Mouse (Mus musculus) Muller cell, postnatal 12 days (primary cell): ENCODE measurements around the gene Dgkz.

ENCODE experiments used
- DNase-seq: peaks from one replicate; pipeline ENCODE4 v3.0.0-alpha.2; 2015; ENCODE audit errors: inconsistent ontology term

The Dgkz gene

GRCm38 (mm10) chr2:91975581-91976541 lies at the start of gene Dgkz:
Gene Dgkz (minus strand): TSS chr2:91975864.
- DNase-seq = no peak

- DNase-seq = no peak
These were observed 49.5 kb upstream of the Dgkz start for GRCm38 (mm10) chr2:92025202-92025601.

GRCm38 (mm10) chr2:92024274-92024672 lies 48.6 kb upstream of the Dgkz start, which contains the start of gene Creb3l1:
Gene Creb3l1 (minus strand): TSS chr2:92024502.
- DNase-seq = peak; percentile 78

GRCm38 (mm10) chr2:92023362-92024273 lies 48.0 kb upstream of the Dgkz start:
- DNase-seq = peak; percentile 73

- DNase-seq = no peak
These were observed 45.1 kb upstream of the Dgkz start for GRCm38 (mm10) chr2:92020676-92021265.

- DNase-seq = no peak
These were observed 41.8 kb upstream of the Dgkz start for GRCm38 (mm10) chr2:92017440-92017839.

- peak; percentile 89 for DNase-seq
These were observed 41.3 kb upstream of the Dgkz start for GRCm38 (mm10) chr2:92016981-92017380.

- DNase-seq = no peak
These were observed 39.2 kb upstream of the Dgkz start for GRCm38 (mm10) chr2:92014891-92015290.

- DNase-seq = no peak
These were observed 38.6 kb upstream of the Dgkz start for GRCm38 (mm10) chr2:92014248-92014647.

GRCm38 (mm10) chr2:92012768-92013445 lies 37.2 kb upstream of the Dgkz start:
- DNase-seq = peak; percentile 56

- DNase-seq = no peak
These were observed 36.0 kb upstream of the Dgkz start for GRCm38 (mm10) chr2:92011424-92012353.

- DNase-seq = peak; percentile 91
These were observed 33.1 kb upstream of the Dgkz start for GRCm38 (mm10) chr2:92008623-92009404.

GRCm38 (mm10) chr2:92007933-92008622 lies 32.4 kb upstream of the Dgkz start:
- peak; percentile 100 for DNase-seq

GRCm38 (mm10) chr2:92006983-92007921 lies 31.6 kb upstream of the Dgkz start:
- DNase-seq = peak; percentile 95

GRCm38 (mm10) chr2:92006491-92006890 lies 30.8 kb upstream of the Dgkz start:
- DNase-seq = no peak

- peak; percentile 62 for DNase-seq
These were observed 29.0 kb upstream of the Dgkz start for GRCm38 (mm10) chr2:92004617-92005016.

- no peak for DNase-seq
These were observed 22.4 kb upstream of the Dgkz start for GRCm38 (mm10) chr2:91997905-91998608.
